Mouse (Mus musculus) spleen, adult 2 months (tissue): ENCODE data around the gene Nop2.

Source experiments
- CTCF ChIP-seq: fragments of 200-500 bp; IDR thresholded peaks from 2 replicates; pipeline ENCODE4 v1.5.1; 2011; ENCODE audit warnings: mild to moderate bottlenecking, inconsistent platforms; ENCODE audit not compliant: insufficient read depth, insufficient read length, insufficient replicate concordance; ENCODE audit errors: extremely low read depth
- POLR2A ChIP-seq: fragments of 200-500 bp; IDR thresholded peaks from 2 replicates; pipeline ENCODE4 v1.6.1; 2011; ENCODE audit warnings: low read depth, low read length, inconsistent platforms

- no peak for TF ChIP-seq CTCF
- no peak for TF ChIP-seq POLR2A
Observed at GRCm38 (mm10) chr6:125112553-125112952, 19.2 kb upstream of the Nop2 start.
